Mouse (Mus musculus): ENCODE results near the gene Crtc1. TPM values are rescaled to one million over a fixed set of nuclear protein-coding genes. Genes with fewer than 3 reads are reported as not detected.
A peak's percentile ranks its signal among the peaks of the same experiment; 100 is the strongest.

Gene Crtc1
- polyA plus RNA-seq, 1 experiment from 2014 or later = 23.2 TPM

GRCm38 (mm10) chr8:70469295-70469916 is 30.0 kb upstream of the Crtc1 start:
- Histone ChIP-seq H3K27ac (no peak overlapping the region), H3K27me3 (ENCODE audit: low read depth, poor library complexity, severe bottlenecking) (no peaks in the 10 kb centered on the region), H3K9me3 (replicated peaks) (no peaks in the 10 kb centered on the region), H3K4me3 (no peak overlapping the region), H3K36me3 (peaks cover 22% of the 10 kb centered on the region), H3K4me1 (peaks cover 25% of the 10 kb centered on the region)
- WGBS = 77% methylated on average over 10 of the region's 10 CpGs
- no peak for DNase-seq (ENCODE audit: low spot score)

- H3K9me3 ChIP-seq (replicated peaks) = no peaks in the 10 kb centered on the region
- no peaks in the 10 kb centered on the region for H3K27me3 ChIP-seq (ENCODE audit: low read depth, poor library complexity, severe bottlenecking)
- peaks cover 22% of the 10 kb centered on the region for H3K36me3 ChIP-seq
- no peak overlapping the region for H3K27ac ChIP-seq
- 93% methylated on average over 4 of the region's 4 CpGs for WGBS
- H3K4me1 ChIP-seq = peaks cover 31% of the 10 kb centered on the region
- DNase-seq (ENCODE audit: low spot score) = no peak
- no peak overlapping the region for H3K4me3 ChIP-seq
These were observed 29.4 kb upstream of the Crtc1 start for GRCm38 (mm10) chr8:70468733-70469132.

GRCm38 (mm10) chr8:70467907-70468306 is 28.5 kb upstream of the Crtc1 start:
- no peak overlapping the region for H3K27ac ChIP-seq
- no peaks in the 10 kb centered on the region for H3K27me3 ChIP-seq (ENCODE audit: low read depth, poor library complexity, severe bottlenecking)
- peaks cover 37% of the 10 kb centered on the region for H3K4me1 ChIP-seq
- H3K4me3 ChIP-seq = no peak overlapping the region
- H3K9me3 ChIP-seq (replicated peaks) = no peaks in the 10 kb centered on the region
- 67% methylated on average over 1 of the region's 1 CpGs for WGBS
- no peak for DNase-seq (ENCODE audit: low spot score)
- peaks cover 25% of the 10 kb centered on the region for H3K36me3 ChIP-seq

GRCm38 (mm10) chr8:70467229-70467725 is 27.9 kb upstream of the Crtc1 start:
- H3K9me3 ChIP-seq (replicated peaks) = no peaks in the 10 kb centered on the region
- no peak for DNase-seq (ENCODE audit: low spot score)
- no peak overlapping the region for H3K4me3 ChIP-seq
- H3K27ac ChIP-seq = 0 out of 2 replicates have a peak overlapping the region, but pooled peaks have one; percentile 61
- H3K27me3 ChIP-seq (ENCODE audit: low read depth, poor library complexity, severe bottlenecking) = no peaks in the 10 kb centered on the region
- peaks cover 43% of the 10 kb centered on the region for H3K4me1 ChIP-seq
- 70% methylated on average over 5 of the region's 5 CpGs for WGBS
- H3K36me3 ChIP-seq = peaks cover 29% of the 10 kb centered on the region

GRCm38 (mm10) chr8:70466771-70467170 is 27.4 kb upstream of the Crtc1 start:
- Histone ChIP-seq H3K27ac (0 out of 2 replicates have a peak overlapping the region, but pooled peaks have one; percentile 61), H3K27me3 (ENCODE audit: low read depth, poor library complexity, severe bottlenecking) (no peaks in the 10 kb centered on the region), H3K4me1 (peaks cover 48% of the 10 kb centered on the region), H3K36me3 (peaks cover 29% of the 10 kb centered on the region), H3K4me3 (no peak overlapping the region), H3K9me3 (replicated peaks) (no peaks in the 10 kb centered on the region)
- WGBS = 77% methylated on average over 11 of the region's 11 CpGs
- DNase-seq (ENCODE audit: low spot score) = no peak

GRCm38 (mm10) chr8:70466305-70466704 is 26.9 kb upstream of the Crtc1 start:
- H3K27me3 ChIP-seq (ENCODE audit: low read depth, poor library complexity, severe bottlenecking) = no peaks in the 10 kb centered on the region
- H3K36me3 ChIP-seq = peaks cover 29% of the 10 kb centered on the region
- H3K4me1 ChIP-seq = peaks cover 52% of the 10 kb centered on the region
- 92% methylated on average over 4 of the region's 4 CpGs for WGBS
- DNase-seq (ENCODE audit: low spot score) = no peak
- no peaks in the 10 kb centered on the region for H3K9me3 ChIP-seq (replicated peaks)
- no peak overlapping the region for H3K4me3 ChIP-seq
- H3K27ac ChIP-seq = 0 out of 2 replicates have a peak overlapping the region, but pooled peaks have one; percentile 61

DNA sequence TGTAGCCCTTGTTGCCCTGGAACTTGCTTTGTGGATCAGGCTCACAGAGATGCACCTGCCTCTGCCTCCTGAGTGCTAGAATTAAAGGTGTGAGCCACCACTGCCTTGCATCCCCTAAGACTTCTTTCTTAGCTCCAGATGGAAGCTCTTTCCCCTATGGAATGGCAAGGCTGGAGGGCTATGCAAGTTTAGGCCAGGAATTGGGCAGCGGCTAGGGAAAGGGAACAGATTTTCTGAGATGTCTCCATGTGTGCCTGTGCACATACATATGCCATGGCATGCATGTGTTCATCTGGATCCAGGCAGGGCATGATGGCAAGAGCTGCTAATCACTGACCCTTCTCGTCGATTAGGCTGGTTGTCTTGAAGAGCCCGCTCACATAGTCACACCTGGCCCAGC is 26.3 kb upstream of the Crtc1 start:
- no peaks in the 10 kb centered on the region for H3K27me3 ChIP-seq (ENCODE audit: low read depth, poor library complexity, severe bottlenecking)
- H3K36me3 ChIP-seq = peaks cover 28% of the 10 kb centered on the region
- H3K4me1 ChIP-seq = peaks cover 55% of the 10 kb centered on the region
- 94% methylated on average over 4 of the region's 4 CpGs for WGBS
- no peak overlapping the region for H3K4me3 ChIP-seq
- no peaks in the 10 kb centered on the region for H3K9me3 ChIP-seq (replicated peaks)
- DNase-seq (ENCODE audit: low spot score) = no peak
- H3K27ac ChIP-seq = no peak overlapping the region

DNA sequence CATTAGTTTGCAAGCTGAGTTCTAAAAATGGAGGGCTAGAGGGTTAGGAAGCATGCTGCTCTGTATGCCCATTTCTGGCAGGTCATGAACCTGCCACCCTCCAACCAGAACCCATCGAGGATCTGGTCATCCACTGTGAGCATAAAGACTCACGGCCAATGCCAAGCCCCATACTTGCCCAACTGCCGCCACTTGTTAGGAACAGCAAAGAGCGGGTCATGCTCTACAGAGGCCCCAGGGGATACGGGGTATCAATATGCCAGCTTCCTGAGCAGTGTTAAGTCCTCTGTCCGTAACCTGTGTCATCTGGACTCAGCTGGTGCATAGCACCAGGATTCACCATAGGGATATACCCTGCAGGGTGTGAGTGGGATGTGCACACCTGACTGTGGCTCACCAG is 24.8 kb upstream of the Crtc1 start:
- H3K27ac ChIP-seq = no peak overlapping the region
- peaks cover 34% of the 10 kb centered on the region for H3K36me3 ChIP-seq
- DNase-seq (ENCODE audit: low spot score) = no peak
- peaks cover 55% of the 10 kb centered on the region for H3K4me1 ChIP-seq
- 94% methylated on average over 6 of the region's 6 CpGs for WGBS
- H3K9me3 ChIP-seq (replicated peaks) = no peaks in the 10 kb centered on the region
- no peak overlapping the region for H3K4me3 ChIP-seq
- no peaks in the 10 kb centered on the region for H3K27me3 ChIP-seq (ENCODE audit: low read depth, poor library complexity, severe bottlenecking)

DNA sequence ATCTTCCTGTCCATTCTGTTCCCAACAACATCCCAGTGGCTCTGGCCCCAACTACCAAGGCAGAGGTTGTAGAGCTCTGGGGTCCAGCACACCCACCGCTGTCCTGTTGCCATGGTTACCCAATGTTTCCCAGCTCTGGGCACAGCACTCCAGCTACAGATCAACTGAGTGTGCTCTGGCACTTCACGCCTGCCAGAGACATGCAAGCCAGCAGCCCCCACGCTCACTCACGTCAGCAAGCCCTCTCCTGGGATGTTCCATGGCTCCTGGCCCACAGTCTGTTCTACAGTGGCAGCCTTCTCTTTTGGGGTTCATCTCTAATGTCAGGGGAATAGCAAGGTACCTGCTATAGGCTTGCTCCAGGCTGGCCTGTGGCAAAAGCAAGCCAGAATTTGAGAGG is 23.9 kb upstream of the Crtc1 start:
- no peak for DNase-seq (ENCODE audit: low spot score)
- H3K4me1 ChIP-seq = peaks cover 55% of the 10 kb centered on the region
- no peak overlapping the region for H3K27ac ChIP-seq

DNA sequence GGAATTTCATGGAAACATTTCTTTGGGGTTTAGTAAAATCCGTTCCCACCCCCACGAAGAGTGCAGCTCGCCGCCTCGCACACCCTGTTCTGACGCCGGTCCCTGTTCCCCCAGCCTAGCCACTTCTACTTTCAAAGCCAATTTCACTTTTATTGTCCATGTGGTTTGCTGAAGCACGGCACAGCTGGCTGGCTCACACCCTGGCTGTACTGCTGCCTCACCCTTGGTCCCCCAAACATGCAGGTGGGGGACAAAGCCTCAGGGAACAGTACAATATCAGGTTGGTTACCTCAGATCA is 23.1 kb upstream of the Crtc1 start:
- Histone ChIP-seq H3K4me3 (no peak overlapping the region), H3K4me1 (peaks cover 47% of the 10 kb centered on the region), H3K27me3 (ENCODE audit: low read depth, poor library complexity, severe bottlenecking) (no peaks in the 10 kb centered on the region), H3K36me3 (peaks cover 34% of the 10 kb centered on the region), H3K27ac (peak overlapping the region; percentile 39; the same call in 1 of the 2 replicates), H3K9me3 (replicated peaks) (no peaks in the 10 kb centered on the region)
- no peak for DNase-seq (ENCODE audit: low spot score)
- WGBS = 83% methylated on average over 8 of the region's 8 CpGs

More for the DNA sequence above, 23.9 kb upstream of the Crtc1 start:
- 87% methylated on average over 4 of the region's 4 CpGs for WGBS
- Histone ChIP-seq H3K4me3 (no peak overlapping the region), H3K27me3 (ENCODE audit: low read depth, poor library complexity, severe bottlenecking) (no peaks in the 10 kb centered on the region), H3K9me3 (replicated peaks) (no peaks in the 10 kb centered on the region), H3K36me3 (peaks cover 34% of the 10 kb centered on the region)

GRCm38 (mm10) chr8:70461765-70462515 is 22.6 kb upstream of the Crtc1 start:
- H3K4me3 ChIP-seq = no peak overlapping the region
- peaks cover 42% of the 10 kb centered on the region for H3K4me1 ChIP-seq
- no peak for DNase-seq (ENCODE audit: low spot score)
- peak overlapping the region; percentile 39; the same call in 1 of the 2 replicates for H3K27ac ChIP-seq
- H3K27me3 ChIP-seq (ENCODE audit: low read depth, poor library complexity, severe bottlenecking) = no peaks in the 10 kb centered on the region
- 90% methylated on average over 16 of the region's 16 CpGs for WGBS
- H3K36me3 ChIP-seq = peaks cover 34% of the 10 kb centered on the region
- H3K9me3 ChIP-seq (replicated peaks) = no peaks in the 10 kb centered on the region

DNA sequence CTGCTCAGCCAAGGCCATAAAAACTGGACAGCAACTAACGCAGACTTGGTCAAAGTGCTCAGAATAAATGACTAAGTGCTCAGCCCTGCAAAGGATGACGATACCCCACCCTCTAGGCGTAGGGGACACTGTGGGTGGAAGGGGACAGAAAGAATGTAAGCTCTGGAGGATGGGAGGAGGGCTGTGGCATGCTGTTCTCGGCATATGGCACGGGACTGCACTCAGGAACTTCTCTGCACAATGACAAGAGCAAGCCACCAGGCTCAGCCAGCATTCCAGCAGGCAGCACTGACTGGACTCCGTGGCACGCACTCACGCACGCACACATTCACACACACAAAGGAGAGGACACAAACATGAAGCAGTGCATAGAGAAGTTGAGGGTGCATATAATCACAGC is 21.2 kb upstream of the Crtc1 start:
- 79% methylated on average over 9 of the region's 9 CpGs for WGBS
- Histone ChIP-seq H3K27ac (no peak overlapping the region), H3K4me1 (peaks cover 32% of the 10 kb centered on the region), H3K27me3 (ENCODE audit: low read depth, poor library complexity, severe bottlenecking) (no peaks in the 10 kb centered on the region), H3K36me3 (peaks cover 23% of the 10 kb centered on the region), H3K9me3 (replicated peaks) (no peaks in the 10 kb centered on the region), H3K4me3 (no peak overlapping the region)
- DNase-seq (ENCODE audit: low spot score) = no peak

- 90% methylated on average over 5 of the region's 5 CpGs for WGBS
- Histone ChIP-seq H3K27me3 (ENCODE audit: low read depth, poor library complexity, severe bottlenecking) (no peaks in the 10 kb centered on the region), H3K36me3 (peaks cover 23% of the 10 kb centered on the region), H3K9me3 (replicated peaks) (no peaks in the 10 kb centered on the region), H3K27ac (no peak overlapping the region), H3K4me1 (peaks cover 32% of the 10 kb centered on the region), H3K4me3 (no peak overlapping the region)
- DNase-seq (ENCODE audit: low spot score) = no peak
These were observed 20.8 kb upstream of the Crtc1 start for GRCm38 (mm10) chr8:70460199-70460598.
